Mouse (Mus musculus): ENCODE measurements at regions not wholly inside any gene's neighbourhood (a gene's known extent, or its start where the extent isn't known, plus 50 kb on each side); places are given as distances from the start of the nearest gene placed in this dataset.

DNA sequence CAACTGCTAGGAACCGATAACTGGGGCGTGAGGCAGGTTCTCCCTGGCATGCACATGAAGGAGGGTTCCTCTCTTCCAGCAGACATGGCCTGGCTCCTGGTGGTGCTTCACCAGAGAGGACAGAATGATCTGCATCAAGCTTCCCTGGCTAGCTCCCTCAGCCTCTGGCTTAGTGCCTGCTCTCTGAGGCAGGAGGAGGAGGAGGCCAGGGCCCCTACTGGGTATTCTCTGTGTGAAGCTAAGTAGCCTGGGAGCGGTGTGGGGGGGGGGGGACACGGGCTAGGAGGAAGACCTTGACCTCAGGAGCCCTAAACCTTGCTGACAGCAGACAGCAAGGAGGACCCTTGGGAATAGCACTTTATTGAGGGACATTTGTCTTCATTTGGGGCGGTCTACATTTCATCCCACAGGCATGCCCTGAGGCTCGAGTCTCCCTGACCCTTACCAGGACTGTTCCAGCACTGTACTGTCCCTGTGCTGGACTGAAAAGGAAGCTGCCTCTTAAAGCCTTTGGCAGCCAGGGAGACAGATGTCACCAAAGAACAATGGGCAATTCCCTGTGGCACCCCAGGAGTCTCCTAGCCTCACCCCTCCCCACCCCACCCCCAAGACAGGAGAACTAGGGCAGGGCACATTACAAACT is 335.7 kb downstream of the H2al1j start:
- peak in 1 of 2 experiments; percentile 24 for DNase-seq

DNA sequence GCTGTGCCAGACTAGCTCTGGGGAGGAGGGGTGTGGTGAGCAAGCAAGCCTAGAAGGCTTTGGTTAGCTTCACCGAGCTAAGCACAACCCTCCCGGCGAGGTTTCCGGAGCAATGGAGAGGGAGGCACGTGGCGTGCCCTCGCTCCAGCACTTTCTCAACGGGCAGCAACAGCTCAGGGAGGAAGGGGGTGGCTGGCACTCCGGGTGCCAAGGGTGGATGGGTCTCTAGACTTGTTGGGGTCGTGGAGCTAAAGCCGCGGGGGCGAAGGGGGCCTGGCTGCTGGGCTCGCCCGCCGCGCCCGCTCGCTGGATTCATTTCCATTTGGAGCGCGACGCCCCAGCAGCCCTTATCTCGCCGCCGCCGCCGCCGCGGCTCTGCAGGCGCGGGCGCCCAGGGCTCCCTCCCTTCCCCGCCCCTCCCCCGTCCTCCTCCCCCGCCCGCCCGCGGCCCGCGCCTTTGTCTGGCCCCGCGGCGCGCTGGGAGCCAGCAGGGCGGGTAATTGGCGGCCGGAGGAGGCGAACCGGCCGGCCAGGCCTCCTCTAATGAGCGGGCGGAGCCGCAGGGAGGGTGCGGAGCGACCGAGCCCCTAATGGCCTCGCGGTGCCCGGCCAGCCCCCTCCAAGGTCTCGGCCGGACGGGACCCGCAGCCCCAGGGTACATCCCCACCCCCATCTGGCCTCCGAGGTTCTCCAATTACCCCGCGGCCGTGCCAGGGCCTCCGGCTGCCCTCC is 336.9 kb downstream of the H2al1j start:
- DNase-seq, result peak; percentile 68 to 85

DNA sequence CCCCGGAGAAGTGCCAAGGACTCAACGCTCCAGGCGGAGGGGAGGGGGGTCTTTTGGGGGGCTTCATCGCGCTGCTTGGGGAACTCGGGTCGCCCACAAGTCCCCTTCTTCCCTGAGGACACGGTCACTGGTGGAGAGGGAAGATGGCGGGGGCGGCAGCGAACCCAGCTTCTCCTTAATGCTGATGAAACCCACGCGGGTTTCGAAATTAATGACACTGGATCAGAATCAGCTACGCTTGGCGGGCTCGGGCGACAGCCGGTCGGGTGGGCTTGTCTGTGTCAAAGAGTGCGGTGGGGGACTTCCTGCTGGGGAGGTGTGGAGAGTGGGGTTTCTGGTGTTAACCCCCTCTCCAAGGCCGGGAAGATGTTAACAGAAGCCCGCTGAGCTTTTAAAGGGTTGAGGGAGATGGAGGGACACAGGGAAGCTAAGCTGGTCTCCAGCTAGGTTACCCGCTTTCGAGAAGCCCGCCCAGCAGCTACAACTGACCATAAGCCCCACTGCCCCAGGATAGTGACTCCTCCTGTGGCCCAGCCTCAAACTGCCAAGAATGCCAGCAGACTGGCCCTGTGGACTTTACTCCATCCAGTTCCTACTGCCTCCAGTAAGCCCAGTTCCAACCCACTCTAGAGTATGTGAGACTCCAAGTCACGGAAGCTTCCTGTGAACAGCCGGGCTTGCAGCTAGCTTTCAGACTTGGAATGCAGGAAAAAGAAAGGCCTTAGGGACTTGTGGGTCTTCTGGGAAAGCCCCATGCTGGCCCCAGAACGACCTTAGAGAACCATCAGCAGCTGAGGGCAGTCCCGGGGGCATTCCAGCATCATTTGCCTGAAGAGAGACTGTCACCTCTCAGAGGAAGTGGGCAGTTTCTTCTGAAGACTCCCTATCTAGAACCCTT is 337.7 kb downstream of the H2al1j start:
- peak; percentile 35 to 36 for DNase-seq

DNA sequence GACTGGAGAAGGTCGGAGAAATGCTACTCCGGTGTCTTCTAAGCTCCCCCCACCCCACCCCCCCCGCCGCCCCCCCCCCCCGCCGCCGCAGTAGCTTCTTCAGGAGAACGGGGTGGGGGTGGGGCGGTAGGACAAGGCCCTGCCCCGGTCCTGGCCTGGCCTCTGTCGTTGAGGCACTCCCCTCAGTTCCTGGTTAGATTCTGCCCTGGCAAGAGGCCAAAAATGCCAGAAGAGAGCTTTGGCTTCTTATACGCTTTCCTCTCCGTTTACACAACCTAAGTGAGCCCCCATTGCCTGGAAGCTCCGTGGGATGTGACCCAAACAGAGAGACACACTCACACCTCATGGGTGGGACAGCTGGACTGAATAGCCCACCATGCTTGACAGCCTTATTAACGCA is 338.9 kb downstream of the H2al1j start:
- DNase-seq, result peak; percentile 31 to 38

DNA sequence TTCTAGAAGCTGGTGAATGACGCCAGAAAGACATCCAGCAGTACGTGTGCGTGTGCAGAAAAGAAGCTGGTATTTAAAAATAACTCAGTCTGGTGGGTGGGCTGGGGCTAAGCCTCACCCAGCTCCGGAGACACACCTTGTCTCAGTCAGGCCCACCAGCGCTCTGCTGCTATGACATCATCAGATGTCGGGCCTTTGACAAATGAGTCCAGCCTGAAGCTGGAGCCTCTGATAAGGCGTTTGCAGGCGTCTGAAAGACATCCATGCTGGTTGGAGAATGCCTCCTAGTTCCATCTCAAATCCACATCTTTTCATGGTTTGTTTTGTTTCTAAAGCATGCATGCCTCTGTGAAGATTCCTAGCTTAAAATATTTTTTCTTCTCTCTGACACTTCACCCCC is 344.2 kb downstream of the H2al1j start:
- no peak for DNase-seq

DNA sequence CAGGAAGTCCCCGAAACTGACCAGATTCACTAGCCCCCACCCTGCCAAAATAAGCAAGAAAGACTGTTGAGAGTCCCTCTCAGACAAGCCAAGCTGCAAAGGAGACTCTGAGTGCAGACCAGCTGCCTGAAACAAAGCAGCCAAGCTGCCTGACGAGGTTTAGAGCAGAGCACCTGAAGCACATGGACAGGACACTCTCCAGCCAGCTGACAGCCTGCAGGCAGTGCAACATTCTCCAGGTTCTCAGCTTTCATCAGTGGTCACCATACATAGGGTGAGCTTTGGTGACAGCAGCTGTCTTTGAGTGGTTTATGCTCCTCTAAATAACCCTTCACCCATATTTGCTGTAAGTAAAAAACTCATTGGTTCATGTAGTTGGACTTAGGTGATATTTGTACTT is 350.5 kb downstream of the H2al1j start:
- no peak for DNase-seq

DNA sequence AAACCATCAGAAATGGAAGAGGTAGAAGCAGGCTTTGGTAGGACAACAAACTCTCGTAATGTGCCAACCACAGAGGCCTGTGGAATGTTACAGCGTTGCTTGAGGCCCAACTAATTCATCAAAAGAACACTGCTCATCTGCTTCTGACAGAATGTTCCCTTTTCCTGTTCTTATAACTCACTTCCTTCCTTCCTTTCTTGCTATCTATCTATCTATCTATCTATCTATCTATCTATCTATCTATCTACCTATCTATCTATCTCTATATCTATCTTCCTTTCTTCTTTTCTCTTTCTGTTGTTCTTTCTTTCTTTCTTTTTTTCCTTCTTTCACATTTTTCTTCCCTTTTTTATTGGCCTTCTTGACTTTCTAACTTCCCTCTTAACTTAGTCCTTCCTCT is 353.7 kb downstream of the H2al1j start:
- no peak for DNase-seq

DNA sequence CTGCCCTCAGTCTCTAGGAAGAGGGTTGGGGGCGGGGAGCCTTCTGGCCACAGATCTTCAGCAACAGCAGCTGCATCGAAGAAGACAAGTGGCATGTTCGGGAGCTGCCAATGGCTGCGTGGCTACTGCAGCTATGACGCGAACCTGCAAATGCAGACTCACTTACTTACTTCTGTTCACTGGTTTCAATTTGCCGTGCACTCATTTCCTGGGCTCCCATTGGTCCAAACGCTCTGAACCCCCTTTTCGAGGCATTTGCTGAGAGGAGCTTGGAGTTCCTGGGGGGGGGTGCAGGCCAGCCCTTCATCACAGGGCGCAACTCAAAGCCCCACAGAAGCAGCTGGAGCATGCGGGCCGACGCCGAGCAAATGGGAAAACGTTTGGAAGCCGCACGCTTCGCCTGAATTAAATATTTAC is 362.4 kb downstream of the H2al1j start:
- DNase-seq, result peak in 1 of 2 experiments; percentile 43

DNA sequence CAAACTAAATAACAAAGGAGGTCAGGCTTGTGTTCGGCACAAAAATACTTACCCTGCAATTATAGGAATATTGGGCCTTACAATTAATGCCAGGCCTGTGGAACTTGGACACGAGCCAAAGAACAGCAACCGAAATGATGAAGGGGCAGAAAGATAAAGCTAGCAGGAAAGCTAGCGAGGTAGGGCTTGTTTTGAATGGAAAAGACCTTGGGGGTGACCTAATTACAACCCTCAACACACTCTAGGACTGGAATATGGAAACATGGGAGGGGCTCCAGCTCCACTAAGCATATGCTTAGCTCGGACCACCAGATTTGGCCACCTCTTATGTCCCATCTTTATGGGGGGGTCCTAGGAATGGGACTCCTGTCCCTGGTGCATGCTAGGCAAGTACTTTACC is 362.8 kb downstream of the H2al1j start:
- DNase-seq, result no peak

DNA sequence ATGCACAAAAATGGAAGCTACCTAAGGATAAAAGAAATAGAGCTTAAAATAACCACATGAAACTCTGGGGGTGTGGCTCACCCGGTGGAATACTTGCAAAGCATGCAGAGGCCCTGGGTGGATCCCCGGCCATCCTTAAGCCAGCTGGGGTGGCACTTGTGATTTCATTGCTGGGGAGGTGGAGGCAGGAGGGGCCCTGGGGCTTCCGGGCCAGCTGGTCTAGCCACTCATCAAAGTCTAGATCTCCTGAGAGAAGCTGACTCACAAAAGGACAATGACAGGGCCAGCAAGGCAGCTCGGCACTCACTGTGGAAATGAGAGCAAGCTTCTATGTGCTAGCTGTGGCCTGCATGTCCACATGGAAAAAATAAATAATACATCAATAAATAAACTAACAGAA is 363.4 kb downstream of the H2al1j start:
- no peak for DNase-seq

DNA sequence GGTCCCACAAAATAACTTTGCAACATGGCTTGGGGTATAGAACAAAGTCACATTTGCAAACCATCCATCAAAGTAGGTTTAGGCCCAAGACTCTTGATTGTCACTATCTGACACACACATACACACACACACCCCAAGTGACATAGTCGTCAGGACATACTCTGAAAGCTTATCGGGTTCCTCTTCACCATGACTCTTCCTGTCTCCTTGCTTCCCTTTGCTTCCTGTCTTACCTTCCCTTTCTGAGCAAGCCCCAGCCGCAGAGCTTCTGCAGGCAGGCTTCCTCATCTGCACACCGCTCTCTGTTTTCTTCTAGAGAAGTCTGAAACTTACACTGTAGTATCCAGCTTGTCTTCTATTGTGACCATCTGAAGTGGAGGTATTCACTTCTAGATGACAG is 368.9 kb downstream of the H2al1j start:
- DNase-seq, result no peak

DNA sequence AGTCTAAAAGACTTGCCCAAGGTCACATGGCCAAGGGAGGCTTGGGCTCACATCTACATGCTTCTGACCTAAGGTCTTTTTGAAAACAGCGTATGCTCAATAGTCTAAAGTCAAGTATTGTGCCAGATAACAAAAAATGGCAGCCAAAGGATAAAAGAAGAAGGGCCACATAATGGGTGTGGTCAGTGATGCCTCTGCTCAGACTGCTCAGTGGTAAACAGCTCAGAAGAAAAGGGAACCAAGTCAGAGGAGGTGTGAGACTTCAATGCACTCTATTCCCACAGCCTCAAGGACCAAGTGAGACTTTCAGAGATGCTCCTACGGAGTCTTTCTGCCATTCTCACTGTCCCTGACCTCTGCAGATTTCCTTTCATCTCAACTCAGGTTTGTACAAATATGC is 373.5 kb downstream of the H2al1j start:
- no peak for DNase-seq

DNA sequence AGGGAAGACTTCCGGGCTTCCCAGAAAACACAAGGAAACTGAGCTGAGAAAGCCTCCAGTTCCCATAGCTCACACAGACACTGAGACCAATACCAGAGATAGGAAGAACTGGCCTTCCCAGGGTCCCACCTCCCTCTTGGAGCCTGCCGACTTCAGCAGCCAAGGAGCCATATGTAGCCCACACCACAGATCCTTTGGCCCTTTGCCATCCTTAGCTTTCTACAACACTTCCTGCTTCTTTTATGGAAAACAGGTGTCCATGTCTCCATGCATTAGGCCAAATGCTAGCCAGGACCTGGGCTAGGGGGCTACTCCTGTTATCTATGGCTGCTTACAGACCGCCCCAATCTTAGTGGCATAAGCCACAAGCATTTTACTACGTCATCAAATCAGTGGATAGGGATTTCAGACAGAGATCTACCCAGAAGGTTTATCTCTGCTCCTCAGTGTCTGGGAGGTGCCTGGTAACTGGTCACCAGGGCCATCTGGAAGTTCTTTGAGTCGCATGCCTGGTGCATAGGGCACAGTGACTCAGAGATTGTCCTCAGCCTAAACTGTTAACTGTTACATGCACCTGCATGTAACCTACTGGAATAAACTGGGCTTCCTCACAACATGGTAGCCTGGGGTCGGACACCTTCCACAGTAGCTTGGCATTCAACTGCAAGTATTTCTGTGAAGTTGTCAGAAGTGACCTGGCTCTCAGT is 378.4 kb downstream of the H2al1j start:
- no peak for DNase-seq

DNA sequence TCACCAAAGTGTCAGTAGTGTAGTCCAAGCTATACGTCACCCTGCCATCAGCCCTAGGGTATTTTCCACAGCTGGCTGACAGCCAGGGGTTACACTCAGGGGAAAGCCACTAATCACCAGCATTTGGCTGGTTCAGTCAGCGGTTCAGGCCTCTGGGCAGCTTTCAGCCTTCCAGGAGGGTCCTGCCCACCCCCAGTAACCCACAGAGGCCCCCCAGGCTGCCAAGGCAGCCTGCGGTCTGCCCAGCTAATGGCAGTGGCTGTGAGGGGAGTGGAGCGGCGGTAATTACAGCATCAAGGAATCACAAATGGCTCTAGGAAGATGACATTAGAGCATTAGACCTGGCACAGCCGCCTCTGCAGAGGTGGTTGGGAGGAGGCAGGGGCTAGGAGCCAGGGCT is 379.7 kb downstream of the H2al1j start:
- DNase-seq, result no peak

DNA sequence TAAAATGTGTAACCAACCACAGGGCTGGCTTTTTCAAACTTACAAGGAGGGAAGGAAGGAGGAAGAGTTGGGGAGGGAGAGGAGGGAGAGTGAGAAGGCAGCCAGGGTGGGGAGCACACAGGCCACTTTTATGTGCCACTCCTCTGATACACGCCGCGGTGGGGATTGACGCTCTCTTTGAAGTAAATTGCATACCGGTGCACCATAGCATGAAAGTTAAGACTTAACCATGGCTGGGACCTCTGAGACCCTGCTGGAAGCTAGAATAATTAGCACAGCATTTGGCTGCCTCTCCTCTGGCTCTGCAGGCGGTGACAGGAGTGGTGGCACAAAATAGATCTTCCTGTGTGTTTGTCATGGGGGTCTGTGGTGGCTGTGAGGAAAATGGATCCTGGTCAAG is 380.7 kb downstream of the H2al1j start:
- DNase-seq, result no peak

DNA sequence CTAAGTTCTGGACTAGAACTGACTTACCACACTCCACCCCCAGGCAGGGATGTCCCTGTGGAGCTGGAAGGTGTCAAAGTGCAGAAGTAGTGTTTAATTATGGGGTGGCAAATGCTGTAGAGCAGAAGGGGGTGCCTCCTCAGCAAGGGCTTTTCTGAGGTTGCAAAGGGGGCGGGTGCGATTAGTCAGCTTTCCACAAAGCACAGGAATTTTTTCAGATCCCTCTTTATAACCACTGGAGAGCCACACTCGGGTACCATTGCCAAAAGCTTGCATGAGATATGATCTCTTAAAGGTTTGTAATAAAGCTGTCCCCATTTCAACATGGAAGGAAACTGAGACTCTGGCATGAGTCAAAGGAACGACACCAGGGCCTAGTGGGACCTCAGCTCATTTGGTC is 381.7 kb downstream of the H2al1j start:
- DNase-seq, result no peak

DNA sequence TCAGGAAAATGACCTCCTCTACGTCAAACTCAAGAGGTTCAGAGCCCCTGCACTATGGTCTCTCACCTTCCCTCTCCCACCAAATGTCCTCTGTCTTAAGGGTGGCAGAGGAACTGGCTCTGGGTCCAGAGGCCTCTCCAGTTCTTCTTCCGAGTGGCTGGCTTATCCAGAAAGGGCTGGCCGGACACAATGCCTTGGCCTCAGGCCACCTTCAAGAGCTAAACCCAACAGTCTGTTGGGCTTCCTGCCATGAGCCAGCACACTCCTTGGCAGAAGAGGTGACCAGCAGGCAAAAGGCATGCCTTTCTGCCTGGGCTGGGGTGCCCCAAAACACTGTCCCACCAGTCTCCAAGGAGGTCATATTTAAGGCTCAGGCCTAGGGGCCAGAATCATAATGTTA is 385.8 kb downstream of the H2al1j start:
- DNase-seq, result peak; percentile 54 to 63

DNA sequence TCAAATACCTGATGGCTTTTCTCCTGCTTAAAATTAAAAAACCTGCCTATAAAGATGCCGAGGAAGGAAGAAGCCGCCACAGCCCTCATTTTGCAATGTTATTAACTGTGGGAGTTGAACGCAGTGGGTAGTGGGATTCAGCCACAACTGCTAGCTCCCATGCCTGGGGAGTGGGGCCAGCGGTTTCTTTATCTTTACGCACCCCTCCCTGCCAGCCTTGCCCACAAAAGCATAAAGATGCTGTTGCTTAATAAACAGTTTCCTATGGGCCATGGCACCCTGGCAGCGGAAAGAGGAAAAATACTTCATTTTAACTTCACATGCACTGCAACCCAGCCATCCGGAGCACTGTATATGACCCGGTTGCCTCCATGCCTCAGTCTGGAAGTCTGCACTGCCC is 389.2 kb downstream of the H2al1j start:
- DNase-seq, result no peak

DNA sequence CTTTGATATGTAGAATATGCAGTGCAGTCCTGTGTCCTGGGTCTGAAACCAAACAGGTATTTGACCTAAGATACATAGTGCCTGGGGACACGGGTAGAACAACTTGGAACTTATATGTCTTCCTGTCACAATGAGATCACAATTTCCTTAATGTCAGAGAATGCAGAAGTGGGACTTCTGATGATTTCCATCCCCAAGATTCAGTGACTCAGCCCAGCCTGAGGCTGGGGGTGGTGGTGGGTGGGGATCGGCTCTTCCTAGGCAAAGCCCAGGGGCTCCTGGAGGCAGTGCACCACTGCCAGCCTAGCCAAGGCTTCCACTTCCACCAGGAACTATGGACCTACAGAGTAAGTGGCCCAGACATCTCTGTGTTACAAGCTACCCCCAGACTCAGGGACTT is 391.2 kb downstream of the H2al1j start:
- no peak for DNase-seq

DNA sequence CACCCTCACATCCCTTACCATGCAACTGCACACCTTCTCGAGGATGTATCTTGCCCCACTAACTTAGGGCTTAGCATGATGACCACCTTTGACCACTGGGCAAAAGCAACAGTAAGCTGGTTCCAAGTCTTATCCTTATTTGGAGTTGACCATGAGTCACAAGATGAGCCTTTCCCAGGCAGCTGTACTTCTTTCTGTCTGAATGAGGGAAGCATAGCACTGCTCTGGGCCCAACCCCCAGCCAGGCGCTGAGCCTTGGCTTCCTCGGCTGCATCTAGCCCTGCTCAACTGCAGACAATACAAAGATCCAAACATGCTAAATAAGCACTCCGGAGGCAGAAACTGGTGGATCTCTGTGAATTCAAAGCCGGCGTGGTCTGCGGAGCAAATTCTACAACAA is 392.9 kb downstream of the H2al1j start:
- peak in 1 of 2 experiments; percentile 53 for DNase-seq

DNA sequence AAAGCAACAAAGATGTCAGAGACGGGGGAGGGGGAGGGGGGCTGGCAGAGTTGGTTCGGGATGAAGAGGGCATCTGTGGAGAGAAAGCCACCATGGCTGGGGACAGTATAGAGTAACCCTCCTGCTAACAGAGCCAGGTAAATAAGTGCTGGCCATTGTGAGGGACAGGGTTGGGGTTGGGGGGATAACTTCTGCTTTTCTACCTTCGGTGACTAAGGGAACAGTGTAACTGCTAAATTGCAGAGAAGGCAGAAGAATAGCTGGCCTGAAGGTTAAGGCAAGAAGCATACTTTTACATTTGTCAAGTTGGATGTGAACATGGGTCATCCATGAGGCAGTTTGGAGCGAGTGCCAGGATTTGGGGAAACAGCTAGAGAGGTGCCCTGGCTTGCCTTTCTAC is 395.1 kb downstream of the H2al1j start:
- no peak for DNase-seq

DNA sequence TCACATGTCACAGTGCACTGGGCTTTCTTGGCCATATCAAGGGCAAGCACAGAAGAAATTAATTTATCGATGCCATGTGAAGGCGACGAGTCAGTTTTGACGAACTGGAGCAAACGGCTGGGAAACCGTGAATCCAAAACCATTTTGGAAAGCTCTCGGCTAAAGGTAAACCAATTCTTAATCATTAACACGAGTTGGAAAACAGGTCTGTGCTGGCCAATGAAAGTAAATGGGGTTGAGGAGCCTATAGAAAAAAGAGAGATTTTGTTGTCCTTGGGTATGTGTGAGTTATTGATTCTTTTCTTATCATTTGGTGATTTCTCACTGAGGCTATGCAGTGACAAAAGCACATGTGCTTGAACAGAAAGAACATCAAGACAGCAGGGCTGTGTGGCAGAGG is 397.1 kb downstream of the H2al1j start:
- no peak for DNase-seq
